Mouse (Mus musculus) frontal cortex, adult 2 months (tissue): Measurements from ENCODE around the gene Grap. TPM values are rescaled to one million over a fixed set of nuclear protein-coding genes. Genes with fewer than 3 reads are reported as not detected.
A peak's percentile ranks its signal among the peaks of the same experiment; 100 is the strongest.
"Not testable (repeated sequence)": the region's sequence is repeated elsewhere in the genome, so short reads cannot be mapped to it uniquely, and the experiment has no call there.

ENCODE experiments used
- DNase-seq, 2 experiments: peaks; one replicate each; pipeline ENCODE4 v3.0.0; 2022; ENCODE audit warnings: low spot score in 1 of 2; ENCODE audit errors: extremely low spot score in 1 of 2
- polyA plus RNA-seq: library from polyadenylated mRNA; depleted of rRNA; stranded (reverse); fragments of >200 nt; gene quantifications from 2 replicates; pipeline ENCODE4 v1.2.3, GENCODE M21; 2012

The Grap gene
- polyA plus RNA-seq, 1 experiment: 7.2 TPM

DNA sequence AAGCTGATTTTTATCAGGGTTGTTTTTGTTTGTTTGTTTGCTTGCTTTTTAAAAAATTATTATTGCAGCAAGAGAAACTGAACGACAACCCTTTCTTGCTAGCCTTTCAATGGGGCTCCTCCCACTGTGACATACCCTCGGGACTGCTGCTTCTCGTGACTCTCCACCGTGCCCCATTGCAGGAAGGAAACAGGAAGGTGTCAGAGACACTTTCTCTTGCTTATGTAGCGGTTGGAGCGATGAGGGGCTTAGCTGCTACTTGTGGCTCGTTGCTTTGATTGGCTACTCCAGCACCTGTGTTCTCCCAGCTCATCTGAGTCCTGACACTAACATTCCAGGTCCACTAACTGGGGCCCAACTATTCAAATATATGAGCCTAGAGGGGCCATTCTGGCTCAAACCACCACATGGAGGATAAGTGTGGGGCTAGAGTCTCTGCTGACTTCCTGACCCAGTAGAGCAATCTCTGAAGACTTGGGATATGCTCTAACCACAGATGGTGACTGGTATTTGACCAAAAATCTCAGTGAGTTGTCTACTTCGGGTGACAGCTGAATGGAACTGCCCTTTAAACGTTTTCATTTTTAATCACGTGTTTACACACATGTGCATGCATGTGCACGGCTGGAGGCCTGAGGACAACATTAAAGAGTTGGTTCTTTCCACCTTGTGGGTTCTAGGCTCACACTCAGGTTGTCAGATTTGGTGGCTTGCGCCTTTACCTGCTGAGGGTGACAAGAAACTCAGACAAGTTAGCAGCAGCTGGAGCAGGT is 14.1 kb upstream of the Grap start:
- no peak for DNase-seq

- DNase-seq: no peak
Observed at GRCm38 (mm10) chr11:61639601-61640177, 13.4 kb upstream of the Grap start.

- not testable (repeated sequence) for DNase-seq
Observed at GRCm38 (mm10) chr11:61640585-61640984, 12.5 kb upstream of the Grap start.

DNA sequence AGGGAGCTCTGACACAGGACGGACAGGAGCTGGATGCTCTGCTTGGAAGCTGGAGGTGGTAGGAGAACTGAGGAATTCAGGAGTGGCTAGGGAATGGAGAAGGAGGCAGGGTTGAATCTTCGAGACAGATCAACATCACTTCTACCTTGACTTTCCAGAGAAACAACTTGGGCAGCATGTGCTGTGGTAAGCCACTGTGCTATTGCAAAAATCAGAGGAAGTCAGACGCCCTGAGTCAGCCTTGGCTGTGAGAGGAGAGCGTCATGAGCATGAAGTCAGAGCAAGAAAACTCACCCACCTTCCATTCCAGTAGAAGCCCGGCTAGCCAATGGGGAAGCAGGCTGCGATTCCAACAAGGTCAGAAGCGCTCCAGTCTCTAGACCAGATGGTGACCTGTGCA is 11.0 kb upstream of the Grap start:
- no peak for DNase-seq

GRCm38 (mm10) chr11:61643184-61643961 is 9.7 kb upstream of the Grap start:
- DNase-seq: no peak

DNA sequence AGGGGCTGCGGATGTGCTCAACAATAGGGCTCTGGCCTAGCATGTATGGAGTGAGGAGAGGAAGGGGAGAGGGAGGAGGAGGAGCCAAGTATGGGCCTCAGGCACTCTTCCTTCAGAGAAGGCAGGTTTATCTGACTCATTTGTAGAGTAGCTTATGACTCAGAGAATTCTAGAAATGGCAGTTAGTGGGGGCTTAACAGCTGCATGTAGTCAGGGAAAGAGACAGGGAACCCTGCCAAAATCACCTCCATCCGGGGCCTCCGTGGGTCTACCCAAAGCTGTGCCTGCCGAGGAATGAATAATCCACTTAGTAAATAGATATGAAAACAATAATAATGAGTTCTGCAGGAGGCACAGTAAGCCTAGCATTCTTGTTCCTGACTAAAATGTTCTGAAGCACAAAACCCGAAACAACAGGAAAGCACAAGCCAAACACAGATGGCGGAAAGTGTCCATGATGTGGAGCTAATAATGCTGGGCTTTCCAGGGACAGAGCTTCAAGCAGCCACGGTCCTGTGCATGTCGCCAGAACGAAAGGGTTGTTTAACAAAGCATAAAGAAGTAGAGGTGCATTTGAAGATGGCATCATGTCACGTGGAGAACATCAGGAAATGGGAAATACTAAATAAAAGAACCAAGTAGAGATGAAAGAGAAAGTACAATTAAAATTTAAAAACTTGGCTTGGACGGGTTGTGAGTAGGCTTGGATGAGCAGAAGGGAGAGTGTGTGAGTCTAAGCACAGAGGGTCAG is 8.3 kb upstream of the Grap start:
- peak; percentile 57 to 86 for DNase-seq

- DNase-seq: no peak
Observed at GRCm38 (mm10) chr11:61645357-61645857, 7.7 kb upstream of the Grap start.

DNA sequence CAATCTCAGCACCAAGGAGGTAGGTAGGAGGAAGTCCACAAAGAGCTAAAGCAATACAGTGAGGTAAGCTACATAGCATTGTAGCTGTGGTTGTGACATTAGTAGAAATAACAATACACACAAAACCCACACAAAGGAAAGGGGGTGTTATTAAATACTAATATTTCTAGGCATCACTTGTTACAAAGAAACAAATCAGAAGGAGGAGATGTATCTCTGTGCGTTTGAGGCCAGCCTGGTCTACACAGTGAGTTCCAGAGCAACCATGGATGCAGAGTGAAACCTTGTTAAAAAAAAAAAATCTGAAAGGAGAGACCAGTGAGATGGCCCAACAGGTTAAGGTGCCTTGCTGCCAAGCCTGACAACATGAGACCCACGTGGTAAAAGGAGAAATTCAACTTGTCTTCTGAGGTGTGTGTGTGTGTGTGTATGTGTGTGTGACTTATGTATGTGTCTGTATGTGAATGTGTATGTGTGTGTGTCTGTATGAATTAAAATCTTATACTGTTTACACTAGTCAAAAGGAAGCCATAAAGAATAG is 6.5 kb upstream of the Grap start:
- no peak for DNase-seq

DNA sequence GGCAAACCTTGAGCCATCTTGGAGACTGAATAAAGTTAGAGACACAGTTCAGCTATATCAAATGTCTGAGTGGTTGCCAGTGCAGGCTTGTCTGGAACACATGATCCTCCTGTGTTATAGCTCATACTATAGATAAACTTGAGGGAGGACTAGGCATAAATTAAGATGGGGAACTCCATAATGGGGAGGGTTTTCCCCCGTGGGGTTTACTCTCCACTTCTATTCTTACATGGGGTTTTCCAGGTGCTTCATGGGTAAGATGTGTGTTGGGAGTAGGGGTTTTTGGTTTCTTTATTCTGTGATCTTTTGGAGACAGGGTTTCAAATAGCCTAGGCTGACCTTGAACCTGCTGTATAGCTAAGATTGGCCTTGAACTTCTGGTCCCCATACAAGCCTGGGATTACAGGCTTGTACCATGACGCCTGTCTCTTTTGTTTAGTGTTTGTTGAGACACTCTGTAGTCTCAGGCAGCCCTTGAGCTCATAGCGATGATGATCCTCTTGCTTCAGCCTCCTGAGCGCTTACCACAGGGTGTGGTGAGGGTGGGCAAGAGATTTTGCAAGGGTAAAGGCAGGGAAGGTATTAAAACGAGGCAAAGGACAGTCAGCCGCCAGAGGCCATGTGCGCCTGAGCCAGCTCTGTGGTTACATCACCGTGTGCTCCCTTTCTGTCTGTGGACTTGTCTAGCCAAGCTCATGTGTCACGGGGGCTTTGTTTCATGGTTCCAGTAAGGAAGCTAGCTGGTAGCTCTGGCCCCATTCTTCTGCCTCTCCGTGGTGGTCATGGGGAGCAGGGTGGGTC is 5.8 kb upstream of the Grap start:
- DNase-seq: no peak

- DNase-seq: no peak
Observed at GRCm38 (mm10) chr11:61647956-61648748, 4.9 kb upstream of the Grap start.

- DNase-seq: peak; percentile 52 to 83
Observed at GRCm38 (mm10) chr11:61648749-61649115, 4.3 kb upstream of the Grap start.

- DNase-seq: no peak
Observed at GRCm38 (mm10) chr11:61649163-61649580, 3.9 kb upstream of the Grap start.

DNA sequence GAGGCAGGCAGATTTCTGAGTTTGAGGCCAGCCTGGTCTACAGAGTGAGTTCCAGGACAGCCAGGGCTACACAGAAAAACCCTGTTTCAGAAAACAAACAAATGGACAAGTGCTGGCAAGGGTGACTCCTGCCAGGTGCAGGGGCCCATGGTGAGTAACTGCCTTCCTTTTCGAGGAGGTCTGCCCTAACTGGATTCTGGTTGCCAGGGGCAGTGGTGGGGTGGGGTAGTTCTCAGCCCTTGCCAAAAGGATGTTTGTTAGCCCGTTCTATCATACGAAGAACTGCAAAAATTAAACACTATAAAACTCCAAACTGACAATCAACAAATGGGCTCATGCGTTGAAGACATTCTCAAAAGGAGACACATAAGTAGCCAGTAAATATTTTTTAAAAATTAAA is 3.4 kb upstream of the Grap start:
- DNase-seq: no peak

DNA sequence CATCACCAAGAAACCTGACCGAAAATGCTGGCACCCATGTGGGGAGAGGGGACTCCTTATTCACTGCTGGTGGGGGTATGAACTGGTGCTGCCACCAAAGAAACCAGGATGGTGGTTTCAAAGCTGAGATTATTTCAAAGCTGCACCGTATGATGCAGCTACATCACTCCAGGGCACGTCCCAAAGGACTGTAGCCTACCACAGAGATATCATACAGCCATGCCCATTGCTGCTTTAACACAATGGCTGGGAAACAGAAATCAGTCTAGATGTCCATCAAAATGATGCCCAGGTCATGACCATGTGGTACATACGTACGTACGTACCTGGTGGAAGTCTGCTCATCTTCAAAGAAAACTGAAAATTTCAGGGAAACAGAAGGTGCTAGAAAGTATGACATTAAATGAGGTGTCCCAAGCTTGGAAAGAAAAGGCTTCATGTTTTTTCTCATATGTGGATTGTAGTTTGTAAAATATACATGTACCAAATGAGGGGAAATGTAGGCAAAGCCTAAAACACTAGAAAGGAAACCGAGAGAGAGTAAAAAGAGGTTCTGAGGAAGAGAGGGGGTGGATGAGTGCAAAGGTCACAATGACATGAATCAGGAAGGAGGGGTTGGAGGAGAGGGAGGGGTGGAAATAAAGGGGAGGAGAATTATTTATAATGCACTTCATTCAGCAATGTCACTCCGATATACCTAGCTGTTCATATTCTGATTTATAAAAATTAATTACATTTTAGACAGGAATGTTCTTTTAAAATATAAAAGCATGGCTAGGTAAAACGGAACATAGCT is 2.4 kb upstream of the Grap start:
- DNase-seq: no peak

DNA sequence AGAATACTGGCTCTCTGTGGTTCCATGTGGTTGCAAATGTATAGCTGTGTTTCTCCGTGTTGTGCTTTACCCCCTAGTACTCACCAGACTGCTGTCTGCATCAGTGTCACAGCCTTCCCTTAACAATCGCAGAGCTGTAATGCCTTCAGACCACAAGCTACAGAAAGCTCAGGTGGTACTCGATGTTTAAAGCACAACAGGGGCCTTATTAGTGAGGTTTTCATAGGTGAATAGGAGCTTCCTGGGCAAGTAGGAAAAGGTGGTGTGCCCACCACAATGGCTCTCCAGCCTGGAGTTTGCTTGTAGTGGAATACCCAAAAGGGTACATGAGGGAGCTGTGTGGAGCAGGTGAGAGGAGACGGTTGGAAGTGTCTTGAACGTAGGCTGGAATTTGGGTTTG is 849 bp upstream of the Grap start:
- DNase-seq: no peak

- DNase-seq: no peak
Observed at GRCm38 (mm10) chr11:61653568-61653967, 503 bp downstream of the Grap start.

DNA sequence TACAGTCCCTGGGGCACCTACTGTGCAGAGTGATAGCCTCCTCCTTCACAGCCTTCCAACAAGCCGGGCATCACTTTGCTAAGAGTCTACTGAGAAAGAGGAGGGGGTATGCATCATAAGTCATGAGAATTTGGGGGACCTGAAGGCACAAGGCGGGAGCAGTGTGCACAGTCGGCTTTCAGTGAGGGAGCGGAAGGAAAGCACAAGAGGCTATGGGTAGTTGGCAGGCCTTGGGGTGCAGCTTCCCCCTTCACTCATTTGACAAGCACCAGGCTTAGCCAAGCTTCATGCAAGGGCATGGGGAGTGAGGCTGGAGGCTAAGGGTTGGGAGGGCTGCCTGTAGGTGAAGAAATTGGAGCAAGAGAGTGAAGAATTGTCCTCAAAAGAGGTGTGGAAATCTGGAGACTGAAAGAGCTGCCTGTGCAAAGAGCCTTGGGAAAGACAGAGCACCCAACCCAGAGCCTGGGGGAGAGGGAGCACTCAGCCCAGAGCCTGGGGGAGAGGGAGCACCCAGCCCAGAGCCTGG is 1.8 kb downstream of the Grap start:
- DNase-seq: no peak

GRCm38 (mm10) chr11:61655649-61656048 is 2.6 kb downstream of the Grap start:
- no peak for DNase-seq
